Mouse (Mus musculus) cerebellum, adult 2 months (tissue): ENCODE measurements around the gene Cryzl1.

ENCODE experiments used
- CTCF ChIP-seq: fragments of 200-500 bp; IDR thresholded peaks from 2 replicates; pipeline ENCODE4 v1.5.1; 2011; ENCODE audit warnings: low read depth, mild to moderate bottlenecking, control low read depth, low read length, moderate library complexity, borderline replicate concordance; ENCODE audit not compliant: insufficient read depth
- POLR2A ChIP-seq: fragments of 200-500 bp; IDR thresholded peaks from 2 replicates; pipeline ENCODE4 v1.6.1; 2011; ENCODE audit warnings: low read length, control low read depth, borderline replicate concordance; ENCODE audit not compliant: insufficient read depth

DNA sequence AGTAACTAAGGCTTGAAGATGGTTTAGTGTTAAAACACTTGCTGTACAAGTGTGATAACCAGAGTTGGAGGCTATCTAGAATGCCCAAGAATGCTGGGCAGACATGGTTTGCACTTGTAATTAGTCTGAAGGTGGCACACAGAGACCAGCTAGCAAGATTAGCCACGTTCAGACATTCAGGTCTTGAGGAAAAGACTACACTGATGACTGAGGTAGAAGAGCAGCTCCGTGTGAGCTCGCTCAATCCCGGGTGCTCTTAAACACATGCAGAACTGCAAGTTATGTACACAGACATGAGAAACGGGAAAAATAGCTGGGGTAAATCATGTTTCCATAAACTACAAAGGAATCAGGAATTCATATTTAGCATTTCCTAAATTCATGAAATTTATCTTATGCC is 48.1 kb downstream of the Cryzl1 start:
- no peak for TF ChIP-seq CTCF
- TF ChIP-seq POLR2A: no peak
